Mouse (Mus musculus): ENCODE data around the gene Arhgef3.
A peak's percentile ranks its signal among the peaks of the same experiment; 100 is the strongest.

Arhgef3 gene

GRCm38 (mm10) chr14:27432064-27432463 is 317.4 kb downstream of the Arhgef3 start:
- DNase-seq, result no peak

- DNase-seq, result no peak
Observed at GRCm38 (mm10) chr14:27436116-27436515, 321.4 kb downstream of the Arhgef3 start.

GRCm38 (mm10) chr14:27436826-27437225 is 322.1 kb downstream of the Arhgef3 start:
- peak in 1 of 2 experiments; percentile 36 for DNase-seq

GRCm38 (mm10) chr14:27440921-27441320 is 326.2 kb downstream of the Arhgef3 start:
- DNase-seq, result peak in 1 of 2 experiments; percentile 31

GRCm38 (mm10) chr14:27444851-27445281 is 330.2 kb downstream of the Arhgef3 start:
- no peak for DNase-seq

GRCm38 (mm10) chr14:27446963-27447362 is 332.3 kb downstream of the Arhgef3 start:
- no peak for DNase-seq

Measured in kidney, postnatal 25 days (tissue).